Mouse (Mus musculus) limb, embryonic 15.5 days (tissue): ENCODE results near the gene Mbnl1. TPM values are rescaled to one million over a fixed set of nuclear protein-coding genes. Genes with fewer than 3 reads are reported as not detected.
A peak's percentile ranks its signal among the peaks of the same experiment; 100 is the strongest.

Experiments used
- ATAC-seq: fragments of 200-750 bp; cut with Nextera tagmentation; 2 replicates; pipeline ENCODE4 v1.8.0; 2017; ENCODE audit warnings: low read depth, moderate TSS enrichment; ENCODE audit not compliant: insufficient number of reproducible peaks, low FRiP score, low TSS enrichment
- H3K27ac ChIP-seq: fragments of 300-500 bp; sonication (generic); 2 replicates; pipeline ENCODE4 v1.5.1; 2015; ENCODE audit warnings: moderate library complexity, mild to moderate bottlenecking, inconsistent platforms
- H3K27me3 ChIP-seq: fragments of 300-500 bp; sonication (generic); 2 replicates; pipeline ENCODE4 v1.6.1; 2015; ENCODE audit warnings: inconsistent platforms
- H3K36me3 ChIP-seq: fragments of 300-500 bp; sonication (generic); 2 replicates; pipeline ENCODE4 v1.6.1; 2015; ENCODE audit warnings: inconsistent platforms
- H3K4me1 ChIP-seq: fragments of 300-500 bp; sonication (generic); 2 replicates; pipeline ENCODE4 v1.6.1; 2015; ENCODE audit warnings: inconsistent platforms
- H3K4me2 ChIP-seq: fragments of 300-500 bp; sonication (generic); 2 replicates; pipeline ENCODE4 v1.6.1; 2015; ENCODE audit warnings: mild to moderate bottlenecking, inconsistent platforms
- H3K4me3 ChIP-seq: fragments of 300-500 bp; sonication (generic); 2 replicates; pipeline ENCODE4 v1.5.1; 2015; ENCODE audit warnings: mild to moderate bottlenecking, inconsistent platforms
- H3K9ac ChIP-seq: fragments of 300-500 bp; sonication (generic); 2 replicates; pipeline ENCODE4 v1.6.1; 2015; ENCODE audit warnings: inconsistent platforms
- H3K9me3 ChIP-seq: fragments of 300-500 bp; sonication (generic); 2 replicates; pipeline ENCODE4 v1.6.1; 2016; ENCODE audit warnings: inconsistent platforms
- WGBS: fragments of 180-500 bp; shearing (Covaris S2); methylation state at CpG from one replicate; pipeline ENCODE4 v1.1.7; 2015; 5-methylcytosine and 5-hydroxymethylcytosine counted together
- polyA plus RNA-seq: library from polyadenylated mRNA; unstranded; fragments of >200 nt; fragmentation: Nextera tagmentation; extraction: Ambion mirVana; gene quantifications from 2 replicates; pipeline ENCODE4 v1.2.1, GENCODE M21; 2015

The Mbnl1 gene
- polyA plus RNA-seq, 1 experiment from 2014 or later, result 109 TPM

DNA sequence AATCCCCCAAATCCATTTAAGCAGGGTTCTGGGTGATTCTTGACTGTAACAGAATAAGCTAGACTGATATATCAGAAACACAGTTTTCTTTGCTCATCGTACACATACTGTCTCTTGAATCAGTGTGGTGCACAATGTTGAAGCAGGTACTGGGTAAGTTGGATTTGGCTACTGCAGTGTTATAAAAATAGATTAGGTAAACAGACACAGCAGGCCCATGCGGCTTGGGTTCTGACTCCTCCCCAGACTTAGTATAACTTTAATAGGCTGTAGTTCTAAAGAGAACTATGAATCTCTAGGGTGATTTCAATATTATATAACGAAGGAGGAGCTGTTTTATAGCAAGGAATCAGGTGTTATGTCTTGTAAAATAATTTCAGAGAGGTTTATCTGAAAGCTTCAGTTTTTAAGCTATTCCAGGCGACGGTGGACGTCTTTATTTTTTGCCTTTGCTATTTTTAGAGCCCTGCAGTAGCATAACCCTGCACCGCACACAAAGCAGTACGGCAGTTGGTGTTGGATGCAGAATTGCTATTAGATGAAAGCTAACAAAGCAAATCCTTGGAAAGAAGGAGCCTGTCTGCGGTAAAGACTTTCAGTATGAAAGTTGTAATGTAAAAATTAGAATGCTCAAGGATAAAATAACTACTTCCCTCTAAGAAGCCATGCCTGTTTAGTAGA, 103.9 kb downstream of the Mbnl1 start:
- peak overlapping the region; percentile 28 for H3K27ac ChIP-seq

DNA sequence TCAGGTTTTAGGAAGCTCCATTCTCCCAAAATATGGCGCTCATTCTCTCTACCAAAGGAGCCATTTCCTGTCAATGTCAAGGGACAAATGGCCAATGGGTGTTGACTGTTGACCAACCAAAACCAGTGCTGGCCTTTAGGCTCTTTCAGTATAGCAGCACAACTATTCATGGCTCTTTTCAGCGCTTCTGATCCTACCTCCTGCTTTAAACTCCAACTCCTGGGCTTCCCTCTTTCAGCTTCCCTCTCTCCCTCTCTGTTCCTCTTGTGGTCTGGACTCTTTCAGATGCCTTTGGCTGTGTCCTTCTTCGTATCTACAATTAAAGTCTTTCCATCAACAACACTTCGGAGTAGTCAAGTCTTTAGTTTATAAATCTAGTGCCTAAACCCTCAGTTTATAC, 107.2 kb downstream of the Mbnl1 start:
- Histone ChIP-seq H3K27ac (no peak overlapping the region), H3K9me3 (no peaks in the 10 kb centered on the region), H3K4me3 (no peak overlapping the region), H3K9ac (no peak overlapping the region), H3K4me2 (no peak overlapping the region), H3K27me3 (no peaks in the 10 kb centered on the region), H3K4me1 (peaks cover 24% of the 10 kb centered on the region), H3K36me3 (no peaks in the 10 kb centered on the region)
- 81% methylated on average over 4 of the region's 4 CpGs for WGBS
- no peak for ATAC-seq

More for the DNA sequence above, 103.9 kb downstream of the Mbnl1 start:
- no peak for ATAC-seq
- 27% methylated on average over 9 of the region's 9 CpGs for WGBS
- H3K36me3 ChIP-seq, result no peaks in the 10 kb centered on the region
- no peaks in the 10 kb centered on the region for H3K9me3 ChIP-seq
- H3K4me1 ChIP-seq, result peaks cover 23% of the 10 kb centered on the region
- H3K9ac ChIP-seq, result no peak overlapping the region
- no peaks in the 10 kb centered on the region for H3K27me3 ChIP-seq
- no peak overlapping the region for H3K4me3 ChIP-seq
- 0 out of 2 replicates have a peak overlapping the region, but pooled peaks have one; percentile 4 for H3K4me2 ChIP-seq

DNA sequence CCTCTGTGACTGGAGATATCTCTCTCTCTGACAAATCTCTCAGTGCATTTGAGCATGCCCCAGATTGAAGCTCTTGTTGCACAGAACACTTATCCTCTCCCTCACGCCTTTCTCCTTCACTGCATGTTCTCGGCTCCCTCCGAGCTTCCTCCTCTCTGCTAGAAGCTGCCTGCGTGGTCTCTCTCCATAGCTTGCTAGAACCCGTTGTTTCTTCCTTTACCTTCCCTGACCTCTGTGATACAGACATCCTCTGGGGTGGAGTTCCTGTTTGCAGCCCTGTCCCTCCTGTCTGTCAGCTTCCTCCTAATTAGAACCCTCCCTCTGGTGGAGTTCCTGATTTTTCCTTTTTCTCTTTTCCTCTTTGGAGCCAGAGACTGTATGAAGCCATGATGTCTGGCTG, 108.1 kb downstream of the Mbnl1 start:
- 52% methylated on average over 5 of the region's 5 CpGs for WGBS
- no peak overlapping the region for H3K27ac ChIP-seq
- no peak overlapping the region for H3K9ac ChIP-seq
- H3K4me2 ChIP-seq, result no peak overlapping the region
- H3K9me3 ChIP-seq, result no peaks in the 10 kb centered on the region
- no peak for ATAC-seq
- H3K4me3 ChIP-seq, result no peak overlapping the region
- H3K36me3 ChIP-seq, result no peaks in the 10 kb centered on the region
- H3K27me3 ChIP-seq, result no peaks in the 10 kb centered on the region
- peaks cover 24% of the 10 kb centered on the region for H3K4me1 ChIP-seq

- Histone ChIP-seq H3K9me3 (no peaks in the 10 kb centered on the region), H3K4me3 (no peak overlapping the region), H3K4me2 (no peak overlapping the region), H3K36me3 (no peaks in the 10 kb centered on the region), H3K9ac (no peak overlapping the region), H3K27ac (no peak overlapping the region), H3K27me3 (no peaks in the 10 kb centered on the region), H3K4me1 (peaks cover 14% of the 10 kb centered on the region)
- 25% methylated on average over 3 of the region's 3 CpGs for WGBS
- ATAC-seq, result no peak
These were observed 109.5 kb downstream of the Mbnl1 start for GRCm38 (mm10) chr3:60582154-60582553.

DNA sequence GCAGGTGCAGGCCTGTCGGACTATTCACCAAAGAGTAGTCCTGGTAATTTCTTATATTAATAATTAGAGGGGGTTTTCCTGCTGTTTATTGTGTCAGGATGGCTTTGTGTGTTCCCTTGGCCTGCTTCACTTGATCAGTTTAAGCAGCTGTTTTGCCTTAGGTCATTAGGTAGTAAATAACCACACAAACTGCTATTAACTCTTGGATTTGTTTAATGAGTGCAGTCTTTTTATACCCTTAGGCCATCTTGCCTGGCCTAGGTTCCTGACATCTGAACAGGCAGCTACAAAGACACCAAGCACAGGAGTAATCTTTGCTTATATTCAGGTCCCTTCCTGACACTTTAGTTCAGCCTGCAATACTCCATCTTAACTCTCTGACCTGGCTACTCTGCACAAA, 110.0 kb downstream of the Mbnl1 start:
- H3K4me3 ChIP-seq, result no peak overlapping the region
- H3K9ac ChIP-seq, result no peak overlapping the region
- WGBS, result 58% methylated on average over 1 of the region's 1 CpGs
- no peak overlapping the region for H3K27ac ChIP-seq
- no peaks in the 10 kb centered on the region for H3K9me3 ChIP-seq
- no peak overlapping the region for H3K4me2 ChIP-seq
- no peaks in the 10 kb centered on the region for H3K36me3 ChIP-seq
- H3K27me3 ChIP-seq, result no peaks in the 10 kb centered on the region
- H3K4me1 ChIP-seq, result peaks cover 14% of the 10 kb centered on the region
- no peak for ATAC-seq

DNA sequence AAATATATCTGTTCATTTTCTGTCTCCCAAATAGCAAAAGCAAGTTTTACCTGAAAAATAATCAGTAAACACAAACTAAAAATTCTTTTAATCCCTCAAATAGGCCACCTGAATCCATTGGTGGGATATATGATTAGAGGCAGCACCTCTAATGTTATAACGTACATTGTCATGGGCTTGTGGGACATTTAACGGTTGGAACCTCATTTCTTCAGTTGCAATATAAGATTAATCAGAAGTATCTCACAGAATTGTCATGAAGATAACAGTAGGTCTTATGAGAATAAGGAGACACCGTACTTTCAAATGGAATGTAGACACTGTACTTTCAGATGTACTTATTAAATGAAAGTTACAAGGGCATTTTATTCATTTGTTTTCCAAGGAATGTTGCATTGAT, 112.1 kb downstream of the Mbnl1 start:
- Histone ChIP-seq H3K27ac (no peak overlapping the region), H3K9me3 (no peaks in the 10 kb centered on the region), H3K36me3 (no peaks in the 10 kb centered on the region), H3K27me3 (no peaks in the 10 kb centered on the region), H3K9ac (no peak overlapping the region), H3K4me3 (no peak overlapping the region), H3K4me1 (peaks cover 16% of the 10 kb centered on the region), H3K4me2 (no peak overlapping the region)
- no peak for ATAC-seq
- WGBS, result 89% methylated on average over 3 of the region's 3 CpGs

DNA sequence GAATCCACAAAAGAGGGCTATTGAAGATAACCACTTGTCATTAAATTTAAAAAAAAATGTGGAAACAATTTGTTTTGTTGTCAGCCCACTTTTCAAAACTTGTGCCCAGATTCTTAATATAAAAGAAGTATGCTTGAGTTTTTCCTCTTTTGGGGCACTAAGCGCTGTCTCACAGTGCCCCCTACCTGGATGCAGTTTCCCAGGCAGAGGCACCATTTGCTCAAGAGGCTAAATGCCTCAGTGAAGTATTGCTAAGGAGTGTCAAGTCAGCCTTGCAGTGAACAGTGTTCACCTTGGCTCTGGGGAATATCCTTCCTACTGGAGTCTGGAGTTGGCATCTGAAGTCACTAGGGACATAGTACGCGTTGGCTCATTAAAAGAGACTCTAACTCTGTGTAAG, 113.4 kb downstream of the Mbnl1 start:
- Histone ChIP-seq H3K27me3 (no peaks in the 10 kb centered on the region), H3K9me3 (no peaks in the 10 kb centered on the region), H3K36me3 (no peaks in the 10 kb centered on the region), H3K4me2 (no peak overlapping the region), H3K27ac (no peak overlapping the region), H3K4me3 (no peak overlapping the region), H3K9ac (no peak overlapping the region), H3K4me1 (peaks cover 10% of the 10 kb centered on the region; the same call in 1 of the 2 replicates)
- WGBS, result 90% methylated on average over 3 of the region's 3 CpGs
- ATAC-seq, result no peak

GRCm38 (mm10) chr3:60587149-60587548, 114.5 kb downstream of the Mbnl1 start:
- Histone ChIP-seq H3K9ac (no peak overlapping the region), H3K36me3 (no peaks in the 10 kb centered on the region), H3K4me3 (no peak overlapping the region), H3K9me3 (no peaks in the 10 kb centered on the region), H3K27ac (no peak overlapping the region), H3K4me1 (peaks cover 8% of the 10 kb centered on the region; the same call in 1 of the 2 replicates), H3K27me3 (no peaks in the 10 kb centered on the region), H3K4me2 (no peak overlapping the region)
- no peak for ATAC-seq
- WGBS, result 59% methylated on average over 4 of the region's 4 CpGs

DNA sequence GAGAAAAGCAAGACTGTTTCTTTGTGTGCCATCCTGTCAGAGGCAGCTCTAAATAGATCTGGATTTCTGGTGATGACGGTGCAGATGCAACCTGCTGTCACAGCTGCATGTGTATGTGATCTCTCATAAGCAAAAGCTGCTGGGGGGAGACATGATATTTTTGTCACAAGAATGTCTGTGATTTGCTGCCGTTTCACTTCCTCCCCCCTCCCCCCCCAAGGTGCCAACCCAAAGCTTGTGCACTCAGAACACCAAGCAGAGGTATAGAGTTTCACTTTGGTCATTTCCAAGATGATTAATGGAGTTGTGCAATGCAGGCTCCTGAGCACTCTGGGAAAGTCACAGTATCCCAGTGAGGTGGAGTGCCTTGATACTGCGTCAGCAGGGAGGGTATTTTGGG, 116.7 kb downstream of the Mbnl1 start:
- ATAC-seq, result no peak
- Histone ChIP-seq H3K27me3 (no peaks in the 10 kb centered on the region), H3K4me2 (no peak overlapping the region), H3K36me3 (no peaks in the 10 kb centered on the region), H3K4me3 (no peak overlapping the region), H3K9me3 (no peaks in the 10 kb centered on the region), H3K27ac (no peak overlapping the region), H3K9ac (no peak overlapping the region), H3K4me1 (peaks cover 6% of the 10 kb centered on the region; the same call in 1 of the 2 replicates)
- 41% methylated on average over 3 of the region's 3 CpGs for WGBS

DNA sequence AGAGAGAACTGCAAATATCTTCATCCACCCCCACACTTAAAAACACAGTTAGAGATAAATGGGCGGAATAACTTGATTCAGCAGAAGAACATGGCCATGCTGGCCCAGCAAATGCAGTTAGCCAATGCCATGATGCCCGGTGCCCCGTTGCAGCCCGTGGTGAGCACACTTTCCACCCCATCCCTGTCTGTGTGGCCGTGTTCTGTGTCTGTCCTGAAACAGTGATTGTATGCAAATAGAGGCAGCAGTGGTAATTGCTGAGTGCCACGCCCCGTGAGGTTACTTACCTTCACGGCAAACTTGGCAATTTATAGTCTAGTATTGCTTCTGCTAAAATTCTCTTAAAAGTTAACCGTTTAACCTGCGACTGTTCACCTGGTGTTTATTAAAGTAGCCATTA, 123.0 kb downstream of the Mbnl1 start:
- no peaks in the 10 kb centered on the region for H3K27me3 ChIP-seq
- no peak overlapping the region for H3K4me3 ChIP-seq
- ATAC-seq, result no peak
- H3K9me3 ChIP-seq, result no peaks in the 10 kb centered on the region
- no peak overlapping the region for H3K9ac ChIP-seq
- 64% methylated on average over 10 of the region's 10 CpGs for WGBS
- H3K36me3 ChIP-seq, result 0 out of 2 replicates have a peak, but pooled peaks cover 3% of the 10 kb centered on the region
- H3K4me1 ChIP-seq, result no peaks in the 10 kb centered on the region; the same call in 1 of the 2 replicates
- no peak overlapping the region for H3K4me2 ChIP-seq
- no peak overlapping the region for H3K27ac ChIP-seq

GRCm38 (mm10) chr3:60596985-60597384, 124.4 kb downstream of the Mbnl1 start:
- ATAC-seq, result no peak
- no peaks in the 10 kb centered on the region for H3K27me3 ChIP-seq
- H3K27ac ChIP-seq, result no peak overlapping the region
- no peak overlapping the region for H3K4me2 ChIP-seq
- H3K4me1 ChIP-seq, result no peaks in the 10 kb centered on the region; the same call in 1 of the 2 replicates
- H3K9ac ChIP-seq, result no peak overlapping the region
- H3K4me3 ChIP-seq, result no peak overlapping the region
- 56% methylated on average over 4 of the region's 4 CpGs for WGBS
- no peaks in the 10 kb centered on the region for H3K9me3 ChIP-seq
- H3K36me3 ChIP-seq, result 0 out of 2 replicates have a peak, but pooled peaks cover 3% of the 10 kb centered on the region

DNA sequence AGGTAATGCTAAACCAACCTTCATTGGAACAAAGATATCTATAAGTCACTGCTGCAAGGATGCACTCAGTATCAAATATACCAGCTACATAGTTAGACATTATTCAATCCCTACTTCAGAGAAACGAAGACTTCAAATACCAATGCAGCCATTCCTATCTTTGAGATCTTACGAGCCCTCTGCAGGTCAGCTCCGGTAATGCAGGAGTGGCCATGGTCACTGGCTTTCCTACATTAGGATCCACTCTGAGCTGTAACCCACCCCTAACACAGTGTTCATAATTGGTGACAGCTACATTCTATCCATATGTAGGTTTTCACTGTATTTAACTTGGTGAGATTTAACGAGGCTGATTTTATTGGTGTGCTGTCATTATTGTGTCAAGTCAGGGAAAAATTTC, 129.1 kb downstream of the Mbnl1 start:
- ATAC-seq, result no peak
- WGBS, result 19% methylated on average over 4 of the region's 4 CpGs
- H3K36me3 ChIP-seq, result peaks cover 5% of the 10 kb centered on the region; the same call in 1 of the 2 replicates

More for the DNA sequence above, 129.1 kb downstream of the Mbnl1 start:
- no peaks in the 10 kb centered on the region for H3K27me3 ChIP-seq
- H3K9me3 ChIP-seq, result no peaks in the 10 kb centered on the region
- H3K4me3 ChIP-seq, result no peak overlapping the region
- no peaks in the 10 kb centered on the region for H3K4me1 ChIP-seq
- H3K27ac ChIP-seq, result no peak overlapping the region
- no peak overlapping the region for H3K9ac ChIP-seq
- no peak overlapping the region for H3K4me2 ChIP-seq
